Mouse (Mus musculus) liver, embryonic 14.5 days (tissue): Measurements from ENCODE around the gene Ccnl1.

ENCODE experiments used
- CTCF ChIP-seq: IDR thresholded peaks from 2 replicates; pipeline ENCODE4 v1.5.1; 2016; ENCODE audit warnings: antibody characterized with exemption, low read depth, control low read depth
- EP300 ChIP-seq: IDR thresholded peaks from 2 replicates; pipeline ENCODE4 v1.6.1; 2016; ENCODE audit warnings: antibody characterized with exemption, low read depth

DNA sequence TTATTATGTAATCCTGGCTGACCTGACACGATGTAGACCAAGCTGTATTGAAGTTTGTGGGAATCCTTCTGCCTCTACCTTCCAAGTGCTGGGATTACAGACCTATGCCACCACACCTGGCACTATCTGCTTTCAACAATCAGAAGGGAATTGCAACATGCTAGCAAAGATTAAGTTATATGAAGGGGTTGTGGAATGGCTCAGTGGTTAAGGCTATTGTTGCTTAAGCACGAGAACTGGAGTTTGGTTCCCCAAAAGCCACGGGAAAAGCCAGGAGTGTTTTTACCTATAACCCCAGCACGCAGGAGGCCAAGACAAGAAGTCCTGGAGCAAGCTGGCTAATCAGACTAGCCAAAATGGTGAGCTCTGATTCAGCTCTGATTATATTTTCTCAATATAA lies 46.9 kb upstream of the Ccnl1 start:
- TF ChIP-seq CTCF: no peak
- TF ChIP-seq EP300: no peak
